Mouse (Mus musculus): ENCODE results near the gene Itgb5. TPM values are rescaled to one million over a fixed set of nuclear protein-coding genes. Genes with fewer than 3 reads are reported as not detected.

The Itgb5 gene
- polyA plus RNA-seq, 1 experiment from 2014 or later: 31.0 TPM

GRCm38 (mm10) chr16:33922111-33923000 lies 92.9 kb downstream of the Itgb5 start:
- Histone ChIP-seq H3K9me3 (no peaks in the 10 kb centered on the region), H3K9ac (replicated peaks) (no peak overlapping the region), H3K27ac (replicated peaks) (no peak overlapping the region), H3K4me3 (no peak overlapping the region), H3K4me1 (no peaks in the 10 kb centered on the region), H3K27me3 (no peaks in the 10 kb centered on the region), H3K36me3 (no peaks in the 10 kb centered on the region), H3K4me2 (replicated peaks) (no peak overlapping the region)
- no peak for ATAC-seq (ENCODE audit: low FRiP score, low read depth)
- 66% methylated on average over 18 of the region's 18 CpGs for WGBS

- no peak overlapping the region for H3K4me2 ChIP-seq (replicated peaks)
- H3K27me3 ChIP-seq: no peaks in the 10 kb centered on the region
- no peak overlapping the region for H3K4me3 ChIP-seq
- no peaks in the 10 kb centered on the region for H3K4me1 ChIP-seq
- 75% methylated on average over 5 of the region's 5 CpGs for WGBS
- no peaks in the 10 kb centered on the region for H3K36me3 ChIP-seq
- H3K27ac ChIP-seq (replicated peaks): no peak overlapping the region
- ATAC-seq (ENCODE audit: low FRiP score, low read depth): no peak
- no peaks in the 10 kb centered on the region for H3K9me3 ChIP-seq
- no peak overlapping the region for H3K9ac ChIP-seq (replicated peaks)
These were observed 93.5 kb downstream of the Itgb5 start for GRCm38 (mm10) chr16:33923001-33923316.

- Histone ChIP-seq H3K4me2 (replicated peaks) (no peak overlapping the region), H3K36me3 (no peaks in the 10 kb centered on the region), H3K4me1 (no peaks in the 10 kb centered on the region), H3K27ac (replicated peaks) (no peak overlapping the region), H3K27me3 (no peaks in the 10 kb centered on the region), H3K9me3 (no peaks in the 10 kb centered on the region), H3K4me3 (no peak overlapping the region), H3K9ac (replicated peaks) (no peak overlapping the region)
- ATAC-seq (ENCODE audit: low FRiP score, low read depth): no peak
- 94% methylated on average over 8 of the region's 8 CpGs for WGBS
These were observed 94.3 kb downstream of the Itgb5 start for GRCm38 (mm10) chr16:33923758-33924157.

GRCm38 (mm10) chr16:33927263-33927824 lies 97.9 kb downstream of the Itgb5 start:
- H3K4me3 ChIP-seq: no peak overlapping the region
- H3K9me3 ChIP-seq: no peaks in the 10 kb centered on the region
- H3K4me1 ChIP-seq: no peaks in the 10 kb centered on the region
- no peak overlapping the region for H3K27ac ChIP-seq (replicated peaks)
- H3K9ac ChIP-seq (replicated peaks): no peak overlapping the region
- H3K36me3 ChIP-seq: no peaks in the 10 kb centered on the region
- no peak overlapping the region for H3K4me2 ChIP-seq (replicated peaks)
- WGBS: 89% methylated on average over 6 of the region's 6 CpGs
- no peaks in the 10 kb centered on the region; the same call in 1 of the 2 replicates for H3K27me3 ChIP-seq
- no peak for ATAC-seq (ENCODE audit: low FRiP score, low read depth)

GRCm38 (mm10) chr16:33928788-33929462 lies 99.5 kb downstream of the Itgb5 start:
- H3K9me3 ChIP-seq: no peaks in the 10 kb centered on the region
- no peak for ATAC-seq (ENCODE audit: low FRiP score, low read depth)
- no peaks in the 10 kb centered on the region for H3K36me3 ChIP-seq
- no peak overlapping the region for H3K9ac ChIP-seq (replicated peaks)
- H3K27me3 ChIP-seq: no peaks in the 10 kb centered on the region; the same call in 1 of the 2 replicates
- H3K4me1 ChIP-seq: no peaks in the 10 kb centered on the region
- no peak overlapping the region for H3K27ac ChIP-seq (replicated peaks)
- no peak overlapping the region for H3K4me2 ChIP-seq (replicated peaks)
- 87% methylated on average over 9 of the region's 9 CpGs for WGBS
- no peak overlapping the region for H3K4me3 ChIP-seq

GRCm38 (mm10) chr16:33930785-33931184 lies 101.3 kb downstream of the Itgb5 start:
- H3K27me3 ChIP-seq: no peaks in the 10 kb centered on the region; the same call in 1 of the 2 replicates
- no peak overlapping the region for H3K9ac ChIP-seq (replicated peaks)
- no peaks in the 10 kb centered on the region for H3K36me3 ChIP-seq
- H3K4me3 ChIP-seq: no peak overlapping the region
- no peaks in the 10 kb centered on the region for H3K9me3 ChIP-seq
- no peak overlapping the region for H3K4me2 ChIP-seq (replicated peaks)
- H3K27ac ChIP-seq (replicated peaks): no peak overlapping the region
- H3K4me1 ChIP-seq: peaks cover 8% of the 10 kb centered on the region; the same call in 1 of the 2 replicates
- WGBS: 85% methylated on average over 6 of the region's 6 CpGs
- no peak for ATAC-seq (ENCODE audit: low FRiP score, low read depth)

- no peak for ATAC-seq (ENCODE audit: low FRiP score, low read depth)
- WGBS: 38% methylated on average over 2 of the region's 2 CpGs
- no peak overlapping the region for H3K4me2 ChIP-seq (replicated peaks)
These were observed 102.2 kb downstream of the Itgb5 start for GRCm38 (mm10) chr16:33931682-33932081.

GRCm38 (mm10) chr16:33932126-33932525 lies 102.7 kb downstream of the Itgb5 start:
- 55% methylated on average over 5 of the region's 5 CpGs for WGBS
- Histone ChIP-seq H3K27me3 (no peaks in the 10 kb centered on the region; the same call in 1 of the 2 replicates), H3K4me2 (replicated peaks) (no peak overlapping the region), H3K36me3 (no peaks in the 10 kb centered on the region), H3K27ac (replicated peaks) (no peak overlapping the region), H3K9me3 (no peaks in the 10 kb centered on the region), H3K4me3 (no peak overlapping the region), H3K9ac (replicated peaks) (no peak overlapping the region), H3K4me1 (peaks cover 8% of the 10 kb centered on the region; the same call in 1 of the 2 replicates)
- ATAC-seq (ENCODE audit: low FRiP score, low read depth): no peak

More at GRCm38 (mm10) chr16:33931682-33932081, 102.2 kb downstream of the Itgb5 start:
- H3K4me1 ChIP-seq: peaks cover 8% of the 10 kb centered on the region; the same call in 1 of the 2 replicates
- no peak overlapping the region for H3K27ac ChIP-seq (replicated peaks)
- no peaks in the 10 kb centered on the region; the same call in 1 of the 2 replicates for H3K27me3 ChIP-seq
- H3K36me3 ChIP-seq: no peaks in the 10 kb centered on the region
- H3K9ac ChIP-seq (replicated peaks): no peak overlapping the region
- no peak overlapping the region for H3K4me3 ChIP-seq
- H3K9me3 ChIP-seq: no peaks in the 10 kb centered on the region

GRCm38 (mm10) chr16:33933411-33933810 lies 103.9 kb downstream of the Itgb5 start:
- Histone ChIP-seq H3K27ac (replicated peaks) (no peak overlapping the region), H3K4me1 (peaks cover 8% of the 10 kb centered on the region; the same call in 1 of the 2 replicates), H3K36me3 (no peaks in the 10 kb centered on the region), H3K4me2 (replicated peaks) (no peak overlapping the region), H3K4me3 (no peak overlapping the region), H3K9ac (replicated peaks) (no peak overlapping the region), H3K27me3 (no peaks in the 10 kb centered on the region; the same call in 1 of the 2 replicates), H3K9me3 (no peaks in the 10 kb centered on the region)
- WGBS: 94% methylated on average over 11 of the region's 11 CpGs
- no peak for ATAC-seq (ENCODE audit: low FRiP score, low read depth)

GRCm38 (mm10) chr16:33934701-33935406 lies 105.4 kb downstream of the Itgb5 start:
- Histone ChIP-seq H3K9ac (replicated peaks) (no peak overlapping the region), H3K4me2 (replicated peaks) (no peak overlapping the region), H3K4me3 (no peak overlapping the region), H3K4me1 (peaks cover 8% of the 10 kb centered on the region; the same call in 1 of the 2 replicates), H3K27ac (replicated peaks) (no peak overlapping the region), H3K27me3 (no peaks in the 10 kb centered on the region; the same call in 1 of the 2 replicates), H3K36me3 (no peaks in the 10 kb centered on the region), H3K9me3 (no peaks in the 10 kb centered on the region)
- no peak for ATAC-seq (ENCODE audit: low FRiP score, low read depth)
- WGBS: 78% methylated on average over 5 of the region's 5 CpGs

- Histone ChIP-seq H3K4me3 (no peak overlapping the region), H3K9me3 (no peaks in the 10 kb centered on the region), H3K9ac (replicated peaks) (no peak overlapping the region), H3K27me3 (no peaks in the 10 kb centered on the region; the same call in 1 of the 2 replicates), H3K4me2 (replicated peaks) (no peak overlapping the region), H3K4me1 (peaks cover 8% of the 10 kb centered on the region; the same call in 1 of the 2 replicates), H3K36me3 (no peaks in the 10 kb centered on the region), H3K27ac (replicated peaks) (no peak overlapping the region)
- 95% methylated on average over 6 of the region's 6 CpGs for WGBS
- no peak for ATAC-seq (ENCODE audit: low FRiP score, low read depth)
These were observed 105.9 kb downstream of the Itgb5 start for GRCm38 (mm10) chr16:33935407-33935785.
